Mouse (Mus musculus) thymus, adult 2 months (tissue): ENCODE data around the gene Lrp10.

ENCODE experiments used
- CTCF ChIP-seq: fragments of 200-500 bp; IDR thresholded peaks from 2 replicates; pipeline ENCODE4 v1.5.1; 2012; ENCODE audit warnings: mild to moderate bottlenecking, control low read depth, low read length, moderate library complexity, borderline replicate concordance; ENCODE audit not compliant: control insufficient read depth, poor library complexity, insufficient read depth; ENCODE audit errors: extremely low read depth
- POLR2A ChIP-seq: fragments of 200-500 bp; IDR thresholded peaks from 2 replicates; pipeline ENCODE4 v1.6.1; 2012; ENCODE audit warnings: mild to moderate bottlenecking, low read length, control low read depth, moderate library complexity; ENCODE audit not compliant: control insufficient read depth, poor library complexity, insufficient read depth; ENCODE audit errors: extremely low read depth

DNA sequence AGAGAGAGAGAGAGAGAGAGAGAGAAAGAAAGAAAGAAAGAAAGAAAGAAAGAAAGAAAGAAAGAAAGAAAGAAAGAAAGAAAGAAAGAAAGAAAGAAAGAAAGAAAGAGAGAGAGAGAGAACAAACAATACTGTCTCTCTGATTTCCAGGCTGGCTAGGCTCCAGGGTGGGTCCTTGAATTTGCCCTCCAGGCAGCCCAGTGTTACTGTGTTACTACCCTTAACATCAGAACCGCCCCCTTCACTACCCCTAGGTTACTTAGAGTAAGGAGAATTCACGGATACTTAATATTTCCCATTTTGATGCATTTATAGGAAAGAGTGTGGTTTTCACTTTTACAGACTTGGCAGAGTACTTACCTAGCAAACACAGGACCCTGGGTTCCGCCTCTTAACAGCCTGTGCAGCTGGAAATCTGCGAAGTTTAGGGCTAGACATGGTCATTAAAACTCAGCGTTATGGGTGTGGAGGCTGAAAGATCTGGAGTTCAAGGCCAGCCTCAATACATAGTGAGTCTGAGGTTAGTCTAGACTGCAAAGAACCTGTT is 47.6 kb upstream of the Lrp10 start:
- TF ChIP-seq POLR2A (no peak), CTCF (no peak)
